Mouse (Mus musculus): Measurements from ENCODE around the gene Tas2r124.

The Tas2r124 gene

DNA sequence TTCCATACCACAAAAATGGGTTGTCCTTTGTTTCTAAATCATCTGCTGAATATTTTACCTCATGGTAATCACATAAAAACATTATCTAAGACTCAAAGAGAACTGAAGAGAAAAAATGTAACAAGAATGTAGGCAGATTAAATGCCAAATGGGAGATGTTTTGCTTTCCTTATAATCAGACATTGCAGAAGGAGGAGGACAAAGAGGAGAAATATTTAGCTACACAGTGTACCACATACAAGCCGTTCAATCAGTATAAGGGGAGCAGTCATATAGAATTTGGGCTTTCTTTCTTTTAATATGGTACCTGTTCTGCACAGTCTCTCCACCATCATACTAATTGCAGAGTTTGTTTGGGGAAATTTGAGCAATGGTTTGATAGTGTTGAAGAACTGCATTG lies at the start of gene Tas2r124:
Tas2r124 (plus strand) TSS at position 301 of the 400 bp plus-strand sequence.
- DNase-seq: no peak

DNA sequence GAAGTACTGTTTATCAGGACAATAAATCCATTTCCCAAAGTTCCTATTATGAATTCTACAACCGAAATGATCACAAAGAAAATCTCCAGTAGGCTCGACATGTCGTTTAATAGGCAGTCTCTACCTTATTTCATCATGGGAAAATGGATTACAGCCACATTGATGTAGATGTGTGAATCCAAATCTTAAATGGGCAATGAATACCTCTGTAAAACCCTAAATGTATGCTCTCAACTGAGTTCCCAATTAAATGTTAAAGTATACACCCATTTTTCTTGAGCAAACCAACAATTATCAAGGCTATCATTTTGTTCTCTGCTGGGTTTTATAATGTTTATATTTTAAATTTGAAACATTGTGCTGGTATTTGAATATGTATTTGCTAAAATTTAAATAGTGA lies 42.7 kb upstream of the Tas2r124 start, which contains the start of gene Tas2r122:
Tas2r122 (minus strand) TSS at position 101 of the 400 bp plus-strand sequence.
- DNase-seq: no peak

DNA sequence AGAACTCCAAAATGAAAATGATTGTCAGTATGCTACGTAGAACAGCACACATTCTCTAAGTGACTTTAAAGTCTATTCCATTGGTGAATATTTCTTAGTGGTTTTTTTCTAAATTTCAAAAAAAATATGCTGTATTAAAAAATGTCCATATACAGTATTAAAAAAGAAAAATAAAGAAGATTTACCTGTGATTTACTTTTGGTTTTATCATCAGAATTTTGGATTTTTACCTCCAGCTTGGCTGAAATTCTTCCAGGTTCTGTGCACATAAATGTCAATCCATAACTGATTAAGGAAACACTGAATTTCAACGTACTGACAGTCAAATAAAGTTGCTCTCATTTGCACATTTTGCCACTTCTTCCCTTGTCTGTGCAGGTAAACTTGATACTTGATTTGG lies 16.6 kb upstream of the Tas2r124 start, which contains the start of gene Tas2r115:
Tas2r115 (minus strand) TSS at position 101 of the 400 bp plus-strand sequence.
- no peak for DNase-seq

DNA sequence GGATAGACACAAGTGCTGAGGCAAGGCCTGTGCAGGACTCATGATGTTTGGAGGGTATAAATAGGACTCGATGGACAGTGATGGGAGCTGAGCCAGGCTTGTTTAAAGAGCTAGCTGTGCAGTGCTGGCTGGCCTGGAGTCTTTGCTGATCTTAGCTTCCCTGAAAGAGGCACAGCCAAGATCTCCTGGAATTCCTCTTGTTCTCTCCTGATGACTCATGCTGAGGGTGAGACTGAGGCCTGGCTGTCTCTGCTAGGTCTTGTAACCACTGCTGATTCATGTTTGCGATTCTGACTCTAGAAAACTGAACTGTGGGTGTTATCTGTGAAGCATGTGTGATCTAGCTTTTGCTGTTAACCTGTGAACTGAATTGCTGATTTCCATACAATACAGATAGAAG lies 4.3 kb upstream of the Tas2r124 start:
- no peak for DNase-seq

- DNase-seq: no peak
Measured at GRCm38 (mm10) chr6:132761831-132762230, 7.3 kb downstream of the Tas2r124 start, which contains the start of gene Tas2r102. Gene Tas2r102 (plus strand): TSS chr6:132762131.

DNA sequence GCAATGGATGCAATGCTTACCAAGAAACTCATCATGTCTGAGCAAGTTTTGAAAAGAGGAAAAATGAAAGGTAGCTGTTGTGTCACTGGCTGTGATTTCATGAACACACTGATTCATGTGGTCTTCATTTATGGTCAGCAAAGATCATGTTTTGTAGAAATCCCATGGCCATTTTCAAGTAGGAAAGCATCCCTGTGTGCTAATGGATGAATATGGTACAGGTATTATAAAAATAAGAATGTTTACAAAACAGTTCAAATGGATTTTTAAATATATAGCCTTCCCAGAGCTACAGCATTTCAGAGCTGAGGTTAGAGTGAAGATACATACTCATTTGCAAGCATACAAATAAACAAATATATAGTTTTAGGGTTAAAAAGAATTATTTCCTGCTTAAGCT lies 23.5 kb downstream of the Tas2r124 start, which contains the start of gene Tas2r136:
Tas2r136 (minus strand) TSS at position 101 of the 400 bp plus-strand sequence.
- no peak for DNase-seq

GRCm38 (mm10) chr6:132795393-132795792 lies 40.9 kb downstream of the Tas2r124 start:
- DNase-seq: no peak

GRCm38 (mm10) chr6:132802518-132802917 lies 48.0 kb downstream of the Tas2r124 start, which contains the start of gene Tas2r117:
Gene Tas2r117 (plus strand): TSS chr6:132802818.
- DNase-seq: no peak

Data from heart, adult 11 months (tissue).